Mouse (Mus musculus) liver, embryonic 14.5 days (tissue): ENCODE data around the gene Gm44502.

Experiments
- CTCF ChIP-seq: IDR thresholded peaks from 2 replicates; pipeline ENCODE4 v1.5.1; 2016; ENCODE audit warnings: antibody characterized with exemption, low read depth, control low read depth
- EP300 ChIP-seq: IDR thresholded peaks from 2 replicates; pipeline ENCODE4 v1.6.1; 2016; ENCODE audit warnings: antibody characterized with exemption, low read depth

GRCm38 (mm10) chr15:89442486-89443070 is 13.1 kb upstream of the Gm44502 start:
- TF ChIP-seq CTCF (no peak), EP300 (no peak)
